Mouse (Mus musculus) cerebellum, postnatal 4 days (tissue): ENCODE measurements at regions not wholly inside any gene's neighbourhood (a gene's known extent, or its start where the extent isn't known, plus 50 kb on each side); places are given as distances from the start of the nearest gene placed in this dataset.
"Not testable (repeated sequence)": the region's sequence is repeated elsewhere in the genome, so short reads cannot be mapped to it uniquely, and the experiment has no call there.

Experiments used
- DNase-seq, 2 experiments: peaks; one replicate each; pipeline ENCODE4 v3.0.0; 2022; ENCODE audit warnings: low spot score in 2 of 2, mixed read lengths in 1 of 2

- no peak for DNase-seq
Observed at GRCm38 (mm10) chr8:37237306-37237705, 243.9 kb downstream of the AI429214 start.

- DNase-seq: no peak
Observed at GRCm38 (mm10) chr8:37239354-37239753, 245.9 kb downstream of the AI429214 start.

- not testable (repeated sequence) for DNase-seq
Observed at GRCm38 (mm10) chr8:37251234-37251633, 257.8 kb downstream of the AI429214 start.

DNA sequence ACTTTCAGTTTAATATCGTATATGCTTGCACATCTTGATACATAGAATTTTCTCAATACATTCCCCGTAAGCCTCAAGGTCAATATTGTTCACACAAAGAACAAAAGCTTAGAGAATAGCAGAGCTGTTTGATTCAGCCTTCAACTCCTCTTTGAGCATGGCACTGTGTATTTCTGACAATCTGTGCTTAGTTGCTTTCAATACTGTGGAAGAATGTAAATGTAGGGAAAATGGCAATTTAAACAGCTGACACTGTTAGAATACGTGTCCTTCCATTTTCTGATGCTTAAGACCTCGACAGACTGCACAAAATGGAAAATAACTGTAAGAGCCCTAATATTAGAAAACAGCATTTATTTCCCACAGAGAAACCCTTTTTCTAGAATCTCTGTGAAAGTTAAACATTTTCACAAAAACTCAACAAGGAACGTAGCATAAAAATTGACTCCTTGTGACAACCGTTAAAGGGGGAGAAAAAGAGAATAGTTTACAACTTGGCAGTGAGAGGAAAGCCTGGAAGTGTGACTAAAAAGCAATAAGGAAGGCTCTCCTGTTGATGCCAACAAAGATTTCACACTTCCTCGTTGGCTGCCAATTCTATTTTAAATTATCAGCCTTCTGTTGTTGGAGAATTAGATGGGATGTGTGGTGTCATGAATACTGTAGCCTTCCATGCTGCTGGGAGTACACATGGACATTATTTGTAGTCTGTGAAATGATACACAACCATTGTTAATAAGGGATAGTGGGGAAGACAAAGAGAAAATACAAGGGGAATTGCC lies 297.9 kb downstream of the AI429214 start:
- no peak for DNase-seq
